Mouse (Mus musculus) liver, embryonic 15.5 days (tissue): ENCODE data around the gene Sgms2. TPM values are rescaled to one million over a fixed set of nuclear protein-coding genes. Genes with fewer than 3 reads are reported as not detected.

Experiments
- ATAC-seq: fragments of 200-750 bp; cut with Nextera tagmentation; 2 replicates; pipeline ENCODE4 v1.8.0; 2017; ENCODE audit warnings: moderate number of reproducible peaks, mild to moderate bottlenecking, moderate library complexity; ENCODE audit not compliant: insufficient read depth
- H3K27ac ChIP-seq: fragments of 300-500 bp; sonication (generic); replicated peaks from 2 replicates; pipeline ENCODE4 v1.5.1; 2015; ENCODE audit warnings: mild to moderate bottlenecking, inconsistent platforms
- H3K27me3 ChIP-seq: fragments of 300-500 bp; sonication (generic); 2 replicates; pipeline ENCODE4 v1.6.1; 2015; ENCODE audit warnings: mild to moderate bottlenecking, inconsistent platforms
- H3K36me3 ChIP-seq: fragments of 300-500 bp; sonication (generic); replicated peaks from 2 replicates; pipeline ENCODE4 v1.6.1; 2015; ENCODE audit warnings: moderate library complexity, mild to moderate bottlenecking, inconsistent platforms
- H3K4me1 ChIP-seq: fragments of 300-500 bp; sonication (generic); replicated peaks from 2 replicates; pipeline ENCODE4 v1.6.1; 2015; ENCODE audit warnings: inconsistent platforms
- H3K4me2 ChIP-seq: fragments of 300-500 bp; sonication (generic); 2 replicates; pipeline ENCODE4 v1.6.1; 2015; ENCODE audit warnings: moderate library complexity, mild to moderate bottlenecking, inconsistent platforms
- H3K4me3 ChIP-seq: fragments of 300-500 bp; sonication (generic); replicated peaks from 2 replicates; pipeline ENCODE4 v1.5.1; 2015; ENCODE audit warnings: mild to moderate bottlenecking, inconsistent platforms
- H3K9ac ChIP-seq: fragments of 300-500 bp; sonication (generic); 2 replicates; pipeline ENCODE4 v1.6.1; 2015; ENCODE audit warnings: moderate library complexity, mild to moderate bottlenecking, inconsistent platforms
- H3K9me3 ChIP-seq: fragments of 300-500 bp; sonication (generic); replicated peaks from 2 replicates; pipeline ENCODE4 v1.6.1; 2016; ENCODE audit warnings: inconsistent platforms
- WGBS: fragments of 180-500 bp; shearing (Covaris S2); methylation state at CpG from one replicate; pipeline ENCODE4 v1.1.7; 2015; ENCODE audit warnings: mixed read lengths; ENCODE audit not compliant: insufficient replicate concordance; 5-methylcytosine and 5-hydroxymethylcytosine counted together
- polyA plus RNA-seq: library from polyadenylated mRNA; unstranded; fragments of >200 nt; fragmentation: Nextera tagmentation; extraction: Ambion mirVana; gene quantifications from 2 replicates; pipeline ENCODE4 v1.2.1, GENCODE M21; 2015

The Sgms2 gene
- polyA plus RNA-seq, 1 experiment from 2014 or later: 4.7 TPM

GRCm38 (mm10) chr3:131488403-131488802 is 2.8 kb downstream of the Sgms2 start:
- H3K9me3 ChIP-seq: no peaks in the 10 kb centered on the region
- 0 out of 2 replicates have a peak, but pooled peaks cover 8% of the 10 kb centered on the region for H3K4me1 ChIP-seq
- H3K27me3 ChIP-seq: peaks cover 48% of the 10 kb centered on the region
- H3K4me3 ChIP-seq: no peak overlapping the region
- no peak overlapping the region for H3K9ac ChIP-seq
- no peak overlapping the region for H3K27ac ChIP-seq
- ATAC-seq: no peak
- no peaks in the 10 kb centered on the region for H3K36me3 ChIP-seq
- WGBS: 37% methylated on average over 9 of the region's 9 CpGs
- H3K4me2 ChIP-seq: peak overlapping the region; percentile 36

- WGBS: 43% methylated on average over 5 of the region's 5 CpGs
- H3K27ac ChIP-seq: no peak overlapping the region
- no peak for ATAC-seq
Observed at GRCm38 (mm10) chr3:131485388-131485787, 5.8 kb downstream of the Sgms2 start.

GRCm38 (mm10) chr3:131483650-131484049 is 7.6 kb downstream of the Sgms2 start:
- Histone ChIP-seq H3K4me2 (no peak overlapping the region), H3K27me3 (peaks cover 11% of the 10 kb centered on the region; the same call in 1 of the 2 replicates), H3K9me3 (no peaks in the 10 kb centered on the region), H3K4me3 (no peak overlapping the region), H3K27ac (no peak overlapping the region), H3K36me3 (no peaks in the 10 kb centered on the region), H3K4me1 (peaks cover 15% of the 10 kb centered on the region), H3K9ac (no peak overlapping the region)
- 70% methylated on average over 7 of the region's 7 CpGs for WGBS
- ATAC-seq: no peak

More at GRCm38 (mm10) chr3:131485388-131485787, 5.8 kb downstream of the Sgms2 start:
- Histone ChIP-seq H3K4me2 (no peak overlapping the region), H3K9me3 (no peaks in the 10 kb centered on the region), H3K9ac (no peak overlapping the region), H3K36me3 (no peaks in the 10 kb centered on the region), H3K4me1 (peaks cover 6% of the 10 kb centered on the region; the same call in 1 of the 2 replicates), H3K4me3 (no peak overlapping the region), H3K27me3 (peaks cover 29% of the 10 kb centered on the region)

GRCm38 (mm10) chr3:131481976-131482712 is 9.1 kb downstream of the Sgms2 start:
- peaks cover 15% of the 10 kb centered on the region for H3K4me1 ChIP-seq
- H3K9me3 ChIP-seq: no peaks in the 10 kb centered on the region
- H3K36me3 ChIP-seq: no peaks in the 10 kb centered on the region
- no peak overlapping the region for H3K4me2 ChIP-seq
- no peak overlapping the region for H3K27ac ChIP-seq
- WGBS: 59% methylated on average over 17 of the region's 17 CpGs
- peaks cover 2% of the 10 kb centered on the region; the same call in 1 of the 2 replicates for H3K27me3 ChIP-seq
- no peak overlapping the region for H3K9ac ChIP-seq
- H3K4me3 ChIP-seq: no peak overlapping the region
- ATAC-seq: no peak

- Histone ChIP-seq H3K9ac (no peak overlapping the region), H3K4me3 (no peak overlapping the region), H3K4me2 (no peak overlapping the region), H3K36me3 (no peaks in the 10 kb centered on the region), H3K9me3 (no peaks in the 10 kb centered on the region), H3K27ac (no peak overlapping the region), H3K27me3 (no peaks in the 10 kb centered on the region), H3K4me1 (peaks cover 15% of the 10 kb centered on the region)
- 42% methylated on average over 3 of the region's 3 CpGs for WGBS
- ATAC-seq: no peak
Observed at GRCm38 (mm10) chr3:131480659-131481058, 10.6 kb downstream of the Sgms2 start.

- Histone ChIP-seq H3K4me1 (peaks cover 15% of the 10 kb centered on the region), H3K27ac (no peak overlapping the region), H3K27me3 (no peaks in the 10 kb centered on the region), H3K4me2 (no peak overlapping the region), H3K4me3 (no peak overlapping the region), H3K9ac (no peak overlapping the region), H3K36me3 (no peaks in the 10 kb centered on the region), H3K9me3 (no peaks in the 10 kb centered on the region)
- WGBS: 67% methylated on average over 3 of the region's 3 CpGs
- no peak for ATAC-seq
Observed at GRCm38 (mm10) chr3:131479415-131479814, 11.8 kb downstream of the Sgms2 start.

- Histone ChIP-seq H3K4me2 (no peak overlapping the region), H3K27me3 (no peaks in the 10 kb centered on the region), H3K36me3 (no peaks in the 10 kb centered on the region), H3K27ac (no peak overlapping the region), H3K4me3 (no peak overlapping the region), H3K9ac (no peak overlapping the region), H3K9me3 (no peaks in the 10 kb centered on the region), H3K4me1 (peaks cover 21% of the 10 kb centered on the region)
- WGBS: 72% methylated on average over 10 of the region's 10 CpGs
- ATAC-seq: no peak
Observed at GRCm38 (mm10) chr3:131476002-131476401, 15.2 kb downstream of the Sgms2 start.

- WGBS: 40% methylated on average over 13 of the region's 13 CpGs
- Histone ChIP-seq H3K9ac (no peak overlapping the region), H3K4me3 (no peak overlapping the region), H3K4me2 (no peak overlapping the region), H3K4me1 (peaks cover 23% of the 10 kb centered on the region), H3K27ac (peak overlapping the region; percentile 57; the same call in 1 of the 2 replicates), H3K9me3 (no peaks in the 10 kb centered on the region), H3K27me3 (no peaks in the 10 kb centered on the region), H3K36me3 (no peaks in the 10 kb centered on the region)
- peak; percentile 68 for ATAC-seq
Observed at GRCm38 (mm10) chr3:131474526-131474925, 16.7 kb downstream of the Sgms2 start.

GRCm38 (mm10) chr3:131473496-131473895 is 17.7 kb downstream of the Sgms2 start:
- Histone ChIP-seq H3K9ac (no peak overlapping the region), H3K4me1 (peaks cover 17% of the 10 kb centered on the region), H3K4me3 (no peak overlapping the region), H3K9me3 (no peaks in the 10 kb centered on the region), H3K4me2 (no peak overlapping the region), H3K36me3 (no peaks in the 10 kb centered on the region), H3K27ac (no peak overlapping the region), H3K27me3 (no peaks in the 10 kb centered on the region)
- WGBS: 36% methylated on average over 1 of the region's 1 CpGs
- ATAC-seq: no peak

GRCm38 (mm10) chr3:131471836-131472235 is 19.4 kb downstream of the Sgms2 start:
- peaks cover 17% of the 10 kb centered on the region for H3K4me1 ChIP-seq
- no peak overlapping the region for H3K27ac ChIP-seq
- no peaks in the 10 kb centered on the region for H3K36me3 ChIP-seq
- 60% methylated on average over 6 of the region's 6 CpGs for WGBS
- no peak for ATAC-seq
- H3K4me2 ChIP-seq: no peak overlapping the region
- no peak overlapping the region for H3K4me3 ChIP-seq
- H3K27me3 ChIP-seq: no peaks in the 10 kb centered on the region
- H3K9me3 ChIP-seq: no peaks in the 10 kb centered on the region
- no peak overlapping the region for H3K9ac ChIP-seq

GRCm38 (mm10) chr3:131471435-131471834 is 19.8 kb downstream of the Sgms2 start:
- WGBS: 70% methylated on average over 11 of the region's 11 CpGs
- Histone ChIP-seq H3K4me2 (no peak overlapping the region), H3K9ac (no peak overlapping the region), H3K36me3 (no peaks in the 10 kb centered on the region), H3K27me3 (no peaks in the 10 kb centered on the region), H3K4me1 (peaks cover 17% of the 10 kb centered on the region), H3K27ac (no peak overlapping the region), H3K9me3 (no peaks in the 10 kb centered on the region), H3K4me3 (no peak overlapping the region)
- ATAC-seq: no peak

- Histone ChIP-seq H3K4me1 (peaks cover 17% of the 10 kb centered on the region), H3K27ac (no peak overlapping the region), H3K4me2 (no peak overlapping the region), H3K27me3 (no peaks in the 10 kb centered on the region), H3K9me3 (no peaks in the 10 kb centered on the region), H3K9ac (no peak overlapping the region), H3K4me3 (no peak overlapping the region), H3K36me3 (no peaks in the 10 kb centered on the region)
- 55% methylated on average over 9 of the region's 9 CpGs for WGBS
- ATAC-seq: no peak
Observed at GRCm38 (mm10) chr3:131470837-131471236, 20.4 kb downstream of the Sgms2 start.
